Mouse (Mus musculus) urinary bladder, postnatal 14 days (tissue): ENCODE measurements around the gene Itga5.

Experiments used
- DNase-seq: peaks from one replicate; pipeline ENCODE4 v3.0.0; 2021; ENCODE audit warnings: low spot score

The Itga5 gene

GRCm38 (mm10) chr15:103365471-103366375 is 840 bp downstream of the Itga5 start:
- peak; percentile 45 for DNase-seq

GRCm38 (mm10) chr15:103364761-103365160 is 1.8 kb downstream of the Itga5 start:
- DNase-seq = no peak

- no peak for DNase-seq
Measured at GRCm38 (mm10) chr15:103363809-103364208, 2.8 kb downstream of the Itga5 start.

- no peak for DNase-seq
Measured at GRCm38 (mm10) chr15:103362950-103363349, 3.6 kb downstream of the Itga5 start.

- DNase-seq = no peak
Measured at GRCm38 (mm10) chr15:103362333-103362732, 4.2 kb downstream of the Itga5 start.

GRCm38 (mm10) chr15:103361269-103361668 is 5.3 kb downstream of the Itga5 start:
- DNase-seq = no peak

GRCm38 (mm10) chr15:103359869-103360602 is 6.5 kb downstream of the Itga5 start:
- DNase-seq = no peak

- DNase-seq = no peak
Measured at GRCm38 (mm10) chr15:103359122-103359510, 7.4 kb downstream of the Itga5 start.

- DNase-seq = no peak
Measured at GRCm38 (mm10) chr15:103358278-103359121, 8.1 kb downstream of the Itga5 start.

GRCm38 (mm10) chr15:103357817-103358216 is 8.7 kb downstream of the Itga5 start:
- DNase-seq = no peak

GRCm38 (mm10) chr15:103356130-103356529 is 10.4 kb downstream of the Itga5 start:
- DNase-seq = no peak

- no peak for DNase-seq
Measured at GRCm38 (mm10) chr15:103355420-103355819, 11.1 kb downstream of the Itga5 start.

GRCm38 (mm10) chr15:103354690-103355089 is 11.9 kb downstream of the Itga5 start:
- no peak for DNase-seq

GRCm38 (mm10) chr15:103353511-103354256 is 12.9 kb downstream of the Itga5 start:
- DNase-seq = no peak

GRCm38 (mm10) chr15:103352856-103353255 is 13.7 kb downstream of the Itga5 start:
- DNase-seq = peak; percentile 51

- DNase-seq = peak; percentile 71
Measured at GRCm38 (mm10) chr15:103347275-103347684, 19.3 kb downstream of the Itga5 start.

GRCm38 (mm10) chr15:103345789-103346188 is 20.8 kb downstream of the Itga5 start:
- DNase-seq = no peak

GRCm38 (mm10) chr15:103343556-103343955 is 23.0 kb downstream of the Itga5 start:
- DNase-seq = no peak

GRCm38 (mm10) chr15:103343008-103343407 is 23.6 kb downstream of the Itga5 start:
- DNase-seq = no peak

GRCm38 (mm10) chr15:103342415-103342814 is 24.1 kb downstream of the Itga5 start:
- peak; percentile 77 for DNase-seq

- DNase-seq = no peak
Measured at GRCm38 (mm10) chr15:103341547-103341946, 25.0 kb downstream of the Itga5 start.
